Mouse (Mus musculus) ES-Bruce4 (cell line): ENCODE data around the gene Ugt2a2. TPM values are rescaled to one million over a fixed set of nuclear protein-coding genes. Genes with fewer than 3 reads are reported as not detected.
"Not testable (repeated sequence)": the region's sequence is repeated elsewhere in the genome, so short reads cannot be mapped to it uniquely, and the experiment has no call there.

Experiments used
- H3K27ac ChIP-seq: 2 replicates; pipeline ENCODE4 v1.5.1; 2012; ENCODE audit warnings: low read length, inconsistent platforms; ENCODE audit not compliant: insufficient read depth
- H3K27me3 ChIP-seq: 2 replicates; pipeline ENCODE4 v1.6.1; 2012; ENCODE audit warnings: mild to moderate bottlenecking, low read length, inconsistent platforms; ENCODE audit not compliant: control insufficient read depth, poor library complexity, insufficient read depth, severe bottlenecking
- H3K36me3 ChIP-seq: 2 replicates; pipeline ENCODE4 v1.6.1; 2012; ENCODE audit warnings: inconsistent platforms, mild to moderate bottlenecking, low read length, moderate library complexity; ENCODE audit not compliant: control insufficient read depth, poor library complexity, insufficient read depth, severe bottlenecking
- H3K4me1 ChIP-seq: one replicate; pipeline ENCODE4 v1.8.1; 2011; ENCODE audit warnings: low read length; ENCODE audit not compliant: control insufficient read depth, insufficient read depth
- H3K4me3 ChIP-seq: 2 replicates; pipeline ENCODE4 v1.5.1; 2011; ENCODE audit warnings: low read depth, mild to moderate bottlenecking, low read length
- H3K9ac ChIP-seq: 2 replicates; pipeline ENCODE4 v1.6.1; 2012; ENCODE audit warnings: low read depth, mild to moderate bottlenecking, inconsistent platforms; ENCODE audit not compliant: poor library complexity, severe bottlenecking
- H3K9me3 ChIP-seq: replicated peaks from 2 replicates; pipeline ENCODE4 v1.6.1; 2012; ENCODE audit warnings: mild to moderate bottlenecking, low read length, inconsistent platforms; ENCODE audit not compliant: control insufficient read depth, poor library complexity, insufficient read depth, severe bottlenecking
- CTCF ChIP-seq: IDR thresholded peaks from one replicate; pipeline ENCODE4 v1.8.1; 2011; ENCODE audit warnings: low read depth, low read length
- EP300 ChIP-seq: IDR thresholded peaks from 2 replicates; pipeline ENCODE4 v1.6.1; 2011; ENCODE audit warnings: low read depth, low read length; ENCODE audit not compliant: insufficient read depth
- POLR2A ChIP-seq: IDR thresholded peaks from one replicate; pipeline ENCODE4 v1.8.1; 2011; ENCODE audit warnings: low read length; ENCODE audit not compliant: insufficient read depth
- polyA plus RNA-seq: library from polyadenylated mRNA; stranded (reverse); fragments of >200 nt; gene quantifications from 2 replicates; pipeline ENCODE4 v1.2.4, GENCODE M21; 2011; ENCODE audit warnings: low read depth; ENCODE audit not compliant: missing spikeins, insufficient read depth, insufficient read length

Gene Ugt2a2
- polyA plus RNA-seq, 1 experiment, result not detected

DNA sequence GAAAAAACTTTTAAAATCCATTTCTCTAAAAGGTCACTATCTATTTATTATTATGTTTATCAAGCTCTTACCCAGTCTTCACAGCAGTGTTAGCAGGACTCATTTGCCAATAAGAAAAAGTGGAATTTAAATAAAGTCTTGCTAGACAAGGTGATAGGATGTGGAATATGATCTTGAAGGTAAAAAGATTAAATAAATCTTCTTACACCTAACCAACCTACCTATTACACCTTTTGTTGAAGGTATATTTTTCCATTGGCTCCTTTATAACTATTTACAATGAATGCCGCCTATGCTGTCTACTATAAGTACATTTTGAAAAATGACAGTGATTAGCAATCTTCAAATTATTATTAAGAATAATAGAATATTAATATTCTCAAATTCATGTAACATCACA lies 8.7 kb upstream of the Ugt2a2 start, which contains the start of gene Ugt2a1:
Gene Ugt2a1 (minus strand): TSS at position 101 of the 400 bp plus-strand sequence.
- Histone ChIP-seq H3K9ac (no peak within 1 kb of the TSS), H3K36me3 (no peaks in the 10 kb centered on the region), H3K4me3 (no peak within 1 kb of the TSS), H3K27ac (no peak within 1 kb of the TSS), H3K9me3 (no peaks in the 10 kb centered on the region), H3K4me1 (no peaks in the 10 kb centered on the region), H3K27me3 (no peaks in the 10 kb centered on the region)
- TF ChIP-seq CTCF (no peak), EP300 (no peak), POLR2A (no peak)

DNA sequence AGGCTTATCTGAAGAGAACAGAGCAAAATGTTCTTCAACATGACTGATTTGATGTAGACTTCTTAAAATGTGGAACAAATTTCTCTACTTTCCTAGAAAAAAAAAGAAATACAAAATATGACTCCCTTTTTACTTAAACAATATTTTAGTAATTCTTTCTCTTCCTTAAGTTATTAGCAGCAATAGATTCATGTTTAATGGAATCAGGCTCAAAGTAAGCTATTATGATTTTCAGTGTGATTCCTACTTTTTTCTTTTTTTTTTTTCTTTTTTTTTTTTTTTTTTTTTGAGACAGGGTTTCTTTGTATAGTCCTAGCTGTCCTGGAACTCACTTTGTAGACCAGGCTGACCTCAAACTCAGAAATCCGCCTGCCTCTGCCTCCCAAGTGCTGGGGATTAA lies 4.6 kb upstream of the Ugt2a2 start, which contains the start of gene Gm43638:
Gene Gm43638 (minus strand): TSS at position 101 of the 400 bp plus-strand sequence.
- H3K27me3 ChIP-seq, H3K4me1 ChIP-seq, H3K27ac ChIP-seq, H3K9ac ChIP-seq, H3K9me3 ChIP-seq, H3K4me3 ChIP-seq, H3K36me3 ChIP-seq: not testable (repeated sequence)

DNA sequence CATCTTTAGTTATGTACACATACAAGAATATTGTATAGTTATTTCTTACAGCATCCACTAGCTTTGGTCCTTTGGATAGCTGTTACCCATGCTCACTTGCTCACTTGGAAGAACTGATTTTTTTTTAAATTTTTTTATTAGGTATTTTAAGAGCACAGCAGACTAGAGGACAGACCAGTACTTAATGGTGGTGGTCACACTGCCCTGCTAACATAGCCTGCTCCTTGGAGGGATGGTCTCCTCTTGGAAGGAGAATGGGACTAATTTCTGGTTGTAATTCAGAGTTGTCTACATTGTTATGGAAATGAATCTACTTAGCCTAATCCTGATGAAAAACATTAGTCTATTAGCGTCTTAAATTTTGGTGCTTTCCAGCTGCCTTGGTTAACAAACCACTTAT lies 23.2 kb downstream of the Ugt2a2 start:
- H3K4me1 ChIP-seq, result no peaks in the 10 kb centered on the region
- H3K36me3 ChIP-seq, result no peaks in the 10 kb centered on the region
- TF ChIP-seq CTCF (no peak), POLR2A (no peak), EP300 (no peak)
- no peaks in the 10 kb centered on the region for H3K27me3 ChIP-seq
- H3K27ac ChIP-seq, result no peak overlapping the region
- H3K4me3 ChIP-seq, result no peak overlapping the region
- H3K9ac ChIP-seq, result no peak overlapping the region
- H3K9me3 ChIP-seq, result no peaks in the 10 kb centered on the region

DNA sequence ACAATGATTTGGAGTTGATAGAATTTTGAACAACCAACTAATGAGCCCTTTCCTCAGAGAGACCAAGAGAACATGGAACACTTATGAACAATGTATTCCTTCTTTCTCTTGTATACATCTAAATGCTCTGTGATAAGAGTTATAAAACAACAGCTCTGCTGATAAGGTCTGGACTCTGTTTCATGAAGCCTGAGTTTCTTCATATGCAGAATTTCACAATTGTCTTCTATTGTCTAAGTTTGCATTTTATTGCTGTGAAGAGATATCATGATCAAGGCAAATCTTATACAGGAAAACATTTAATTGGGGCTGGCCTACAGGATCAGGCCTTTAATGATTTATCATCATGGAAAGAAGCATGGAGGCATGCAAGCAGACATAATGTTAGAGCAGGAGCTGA lies 24.4 kb downstream of the Ugt2a2 start:
- Histone ChIP-seq H3K27ac (no peak overlapping the region), H3K4me1 (no peaks in the 10 kb centered on the region), H3K27me3 (no peaks in the 10 kb centered on the region), H3K9ac (no peak overlapping the region), H3K36me3 (no peaks in the 10 kb centered on the region), H3K9me3 (peaks cover 5% of the 10 kb centered on the region; the same call in 1 of the 2 replicates), H3K4me3 (no peak overlapping the region)
- no peak for TF ChIP-seq CTCF

DNA sequence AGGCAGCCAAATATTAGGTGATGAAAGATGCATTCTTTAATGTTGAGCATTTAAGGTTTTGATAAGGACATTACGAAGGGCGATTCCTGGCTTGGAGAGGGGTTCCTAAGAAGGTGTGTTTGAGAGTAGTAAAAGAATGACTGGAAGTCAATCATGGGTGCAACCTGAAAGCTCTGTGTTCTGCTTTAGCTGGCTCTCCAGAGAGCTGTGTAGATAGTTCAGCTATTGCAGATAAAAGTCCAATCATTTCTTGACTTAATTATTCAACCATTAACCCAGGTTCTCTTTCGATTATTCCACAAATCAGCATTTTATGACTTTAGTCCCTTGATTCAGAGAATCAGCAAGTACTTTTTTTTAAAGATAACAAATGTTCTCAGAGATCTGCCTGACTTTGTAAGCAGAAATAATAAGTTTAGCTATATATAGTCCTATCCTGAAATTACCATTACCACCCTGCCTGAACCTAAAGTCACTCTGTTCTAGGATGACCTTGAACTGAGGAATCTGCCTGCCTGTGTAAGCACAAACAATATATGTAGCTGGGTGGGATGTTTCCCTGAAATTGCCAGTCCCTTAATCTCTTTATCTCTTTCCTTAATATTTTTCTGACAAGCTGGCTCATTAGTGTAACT lies 25.7 kb downstream of the Ugt2a2 start:
- H3K9me3 ChIP-seq, result peaks cover 5% of the 10 kb centered on the region; the same call in 1 of the 2 replicates
- H3K36me3 ChIP-seq, result no peaks in the 10 kb centered on the region
- no peak overlapping the region for H3K4me3 ChIP-seq
- H3K27me3 ChIP-seq, result no peaks in the 10 kb centered on the region
- TF ChIP-seq POLR2A (no peak), EP300 (no peak)
- no peak overlapping the region for H3K27ac ChIP-seq
- H3K9ac ChIP-seq, result no peak overlapping the region
- no peaks in the 10 kb centered on the region for H3K4me1 ChIP-seq

DNA sequence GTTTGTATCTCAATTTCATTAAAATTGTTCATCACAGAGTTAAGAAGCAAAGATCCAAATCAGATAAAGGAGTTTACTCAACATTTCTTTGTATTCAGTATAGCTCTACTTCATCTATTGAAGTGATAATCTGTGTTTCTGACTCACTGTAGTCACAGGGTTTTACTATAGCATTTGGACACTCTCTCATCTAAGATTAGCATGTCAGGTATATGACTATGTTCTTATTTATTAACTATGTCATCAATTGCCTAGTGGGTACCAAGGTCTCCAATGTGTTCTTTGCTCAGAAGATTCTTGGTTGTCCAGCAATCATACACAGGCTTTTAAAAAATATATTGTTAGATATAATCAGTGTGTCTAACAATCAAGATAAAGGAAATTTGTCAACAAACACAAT lies 26.5 kb downstream of the Ugt2a2 start:
- H3K36me3 ChIP-seq, result no peaks in the 10 kb centered on the region
- peaks cover 5% of the 10 kb centered on the region; the same call in 1 of the 2 replicates for H3K9me3 ChIP-seq
- TF ChIP-seq EP300 (no peak), CTCF (no peak), POLR2A (no peak)
- H3K9ac ChIP-seq, result no peak overlapping the region
- H3K27ac ChIP-seq, result no peak overlapping the region
- no peaks in the 10 kb centered on the region for H3K27me3 ChIP-seq
- no peaks in the 10 kb centered on the region for H3K4me1 ChIP-seq
- H3K4me3 ChIP-seq, result no peak overlapping the region
